Mouse (Mus musculus): ENCODE data around the gene Znrd1.

- TF ChIP-seq CTCF (IDR thresholded peaks at IDR 0.05; ENCODE audit: extremely low read depth, insufficient read depth, insufficient read length, insufficient replicate concordance) (no peak), POLR2A (IDR thresholded peaks at IDR 0.05; ENCODE audit: low read depth, low read length) (no peak)
Observed at GRCm38 (mm10) chr17:36998477-36998876, 40.1 kb upstream of the Znrd1 start.
